Mouse (Mus musculus): ENCODE results near the gene Gm13199. TPM values are rescaled to one million over a fixed set of nuclear protein-coding genes. Genes with fewer than 3 reads are reported as not detected.
A peak's percentile ranks its signal among the peaks of the same experiment; 100 is the strongest.

Gene Gm13199
- polyA plus RNA-seq (2015; fragmentation: Nextera tagmentation; extraction: Ambion mirVana), result 1.1 and 1.7 TPM in 2 replicates

- no peak for DNase-seq (ENCODE audit: low spot score)
These were observed at the start of gene Gm13199 for GRCm38 (mm10) chr2:5862834-5863233. Gm13199 (minus strand) TSS chr2:5862934.

- no peak for DNase-seq (ENCODE audit: low spot score)
These were observed 48.7 kb upstream of the Gm13199 start for GRCm38 (mm10) chr2:5911282-5911965.

GRCm38 (mm10) chr2:5906625-5907024 is 43.9 kb upstream of the Gm13199 start:
- DNase-seq (ENCODE audit: low spot score), result peak; percentile 62

GRCm38 (mm10) chr2:5906092-5906491 is 43.4 kb upstream of the Gm13199 start:
- no peak for DNase-seq (ENCODE audit: low spot score)

GRCm38 (mm10) chr2:5900145-5900544 is 37.4 kb upstream of the Gm13199 start:
- DNase-seq (ENCODE audit: low spot score), result peak; percentile 58

- peak; percentile 88 for DNase-seq (ENCODE audit: low spot score)
These were observed 32.3 kb upstream of the Gm13199 start, which contains the start of gene Sec61a2 for GRCm38 (mm10) chr2:5894843-5895570. Sec61a2 (minus strand) TSS chr2:5895432.

GRCm38 (mm10) chr2:5894296-5894695 is 31.6 kb upstream of the Gm13199 start:
- no peak for DNase-seq (ENCODE audit: low spot score)

GRCm38 (mm10) chr2:5889412-5889811 is 26.7 kb upstream of the Gm13199 start:
- DNase-seq (ENCODE audit: low spot score), result no peak

GRCm38 (mm10) chr2:5888865-5889264 is 26.1 kb upstream of the Gm13199 start:
- DNase-seq (ENCODE audit: low spot score), result no peak

GRCm38 (mm10) chr2:5877446-5877845 is 14.7 kb upstream of the Gm13199 start:
- DNase-seq (ENCODE audit: low spot score), result no peak

- no peak for DNase-seq (ENCODE audit: low spot score)
These were observed 7.0 kb upstream of the Gm13199 start for GRCm38 (mm10) chr2:5869746-5870145.

- no peak for DNase-seq (ENCODE audit: low spot score)
These were observed 4.9 kb upstream of the Gm13199 start for GRCm38 (mm10) chr2:5867681-5868080.

GRCm38 (mm10) chr2:5851866-5852265 is 10.9 kb downstream of the Gm13199 start:
- DNase-seq (ENCODE audit: low spot score), result no peak

- DNase-seq (ENCODE audit: low spot score), result no peak
These were observed 11.6 kb downstream of the Gm13199 start for GRCm38 (mm10) chr2:5851116-5851515.

GRCm38 (mm10) chr2:5845826-5846225 is 16.9 kb downstream of the Gm13199 start:
- no peak for DNase-seq (ENCODE audit: low spot score)

GRCm38 (mm10) chr2:5844873-5845631 is 17.7 kb downstream of the Gm13199 start, which contains the start of the genes Nudt5 and Cdc123:
Nudt5 (plus strand) TSS chr2:5845019.
Cdc123 (minus strand) TSS chr2:5845164.
- DNase-seq (ENCODE audit: low spot score), result peak; percentile 94

- DNase-seq (ENCODE audit: low spot score), result no peak
These were observed 18.4 kb downstream of the Gm13199 start for GRCm38 (mm10) chr2:5844181-5844872.

GRCm38 (mm10) chr2:5840815-5841214 is 21.9 kb downstream of the Gm13199 start:
- no peak for DNase-seq (ENCODE audit: low spot score)

GRCm38 (mm10) chr2:5825265-5825913 is 37.3 kb downstream of the Gm13199 start:
- no peak for DNase-seq (ENCODE audit: low spot score)

- no peak for DNase-seq (ENCODE audit: low spot score)
These were observed 38.0 kb downstream of the Gm13199 start for GRCm38 (mm10) chr2:5824685-5825084.

- DNase-seq (ENCODE audit: low spot score), result peak; percentile 19
These were observed 38.5 kb downstream of the Gm13199 start for GRCm38 (mm10) chr2:5824213-5824612.
